Mouse (Mus musculus): Measurements from ENCODE around the gene Sorcs1. TPM values are rescaled to one million over a fixed set of nuclear protein-coding genes. Genes with fewer than 3 reads are reported as not detected.
A peak's percentile ranks its signal among the peaks of the same experiment; 100 is the strongest.

Gene Sorcs1
- polyA plus RNA-seq, 1 experiment from 2014 or later, result 10.1 TPM

DNA sequence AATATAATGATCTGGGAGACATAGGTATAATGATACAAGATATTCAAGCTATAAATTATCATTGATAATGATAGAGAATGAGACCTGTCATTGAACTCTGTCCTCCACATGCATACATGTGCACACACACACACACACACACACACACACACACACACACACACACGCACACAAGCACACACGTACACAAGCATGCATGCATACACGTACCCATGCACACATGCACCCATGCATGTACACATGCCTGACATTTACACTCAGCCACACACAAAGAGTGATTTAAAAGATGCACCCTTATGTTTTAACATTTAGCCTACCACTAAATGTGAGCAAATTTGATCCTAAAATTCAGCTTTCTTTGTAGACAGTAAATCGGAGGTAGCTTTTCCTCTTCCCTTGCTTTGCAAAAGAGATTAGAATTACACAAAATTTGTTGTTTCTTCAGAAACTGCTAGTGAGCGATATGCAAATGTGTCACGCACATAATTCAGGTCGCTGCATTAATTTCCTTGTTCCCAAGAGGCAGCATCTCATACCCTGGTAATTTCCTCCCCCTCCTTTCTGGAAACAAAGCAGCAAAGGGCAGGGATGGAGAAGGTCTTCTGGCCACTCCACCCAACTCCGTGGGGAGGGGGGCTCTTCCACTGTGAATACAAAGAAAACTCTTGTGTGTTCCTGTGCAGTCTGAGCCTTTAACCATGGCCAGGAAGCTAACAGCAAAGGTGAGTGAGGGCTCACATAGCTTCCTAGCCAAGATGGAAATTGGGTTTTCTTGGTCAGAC is 38.0 kb downstream of the Sorcs1 start:
- H3K9me3 ChIP-seq, result no peaks in the 10 kb centered on the region
- ATAC-seq, result peak; percentile 43; the same call in 1 of the 2 replicates
- H3K4me1 ChIP-seq (replicated peaks), result peaks cover 11% of the 10 kb centered on the region
- no peak overlapping the region for H3K27ac ChIP-seq
- no peaks in the 10 kb centered on the region for H3K36me3 ChIP-seq
- H3K4me3 ChIP-seq (replicated peaks), result no peak overlapping the region
- no peak overlapping the region for H3K4me2 ChIP-seq (replicated peaks)
- 53% methylated on average over 8 of the region's 8 CpGs for WGBS
- no peak overlapping the region for H3K9ac ChIP-seq (replicated peaks)
- H3K27me3 ChIP-seq, result no peaks in the 10 kb centered on the region

- no peaks in the 10 kb centered on the region for H3K27me3 ChIP-seq
- H3K9me3 ChIP-seq, result no peaks in the 10 kb centered on the region
- peaks cover 11% of the 10 kb centered on the region for H3K4me1 ChIP-seq (replicated peaks)
- WGBS, result 75% methylated on average over 6 of the region's 6 CpGs
- no peak overlapping the region for H3K9ac ChIP-seq (replicated peaks)
- H3K4me3 ChIP-seq (replicated peaks), result no peak overlapping the region
- H3K36me3 ChIP-seq, result no peaks in the 10 kb centered on the region
- no peak overlapping the region for H3K4me2 ChIP-seq (replicated peaks)
- no peak overlapping the region for H3K27ac ChIP-seq
- ATAC-seq, result no peak
These were observed 40.3 kb downstream of the Sorcs1 start for GRCm38 (mm10) chr19:50638176-50638575.

- Histone ChIP-seq H3K9me3 (no peaks in the 10 kb centered on the region), H3K36me3 (no peaks in the 10 kb centered on the region), H3K4me1 (replicated peaks) (peaks cover 6% of the 10 kb centered on the region), H3K27ac (no peak overlapping the region), H3K4me3 (replicated peaks) (no peak overlapping the region), H3K4me2 (replicated peaks) (no peak overlapping the region), H3K9ac (replicated peaks) (no peak overlapping the region), H3K27me3 (no peaks in the 10 kb centered on the region)
- 43% methylated on average over 9 of the region's 9 CpGs for WGBS
- ATAC-seq, result no peak
These were observed 64.4 kb downstream of the Sorcs1 start for GRCm38 (mm10) chr19:50614013-50614412.

DNA sequence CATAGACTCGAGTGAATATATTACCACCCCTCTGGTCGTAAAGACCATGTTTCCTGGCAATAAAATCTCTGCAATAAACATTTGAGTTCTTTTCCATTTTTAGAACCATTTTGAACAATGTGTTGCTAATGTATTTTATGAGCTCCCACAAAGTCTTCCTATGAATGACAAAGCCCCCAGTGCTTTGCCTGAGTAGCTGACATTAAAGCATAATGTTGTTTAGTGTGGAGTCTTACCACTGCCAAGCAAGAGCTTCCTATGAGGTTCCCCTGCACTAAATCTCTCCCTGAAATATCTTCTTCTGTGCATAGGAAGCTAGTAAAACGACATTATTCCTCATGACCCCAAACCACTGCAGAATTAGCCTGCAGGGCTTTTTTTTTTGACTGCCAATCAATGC is 66.8 kb downstream of the Sorcs1 start:
- no peak overlapping the region for H3K4me3 ChIP-seq (replicated peaks)
- H3K36me3 ChIP-seq, result no peaks in the 10 kb centered on the region
- WGBS, result 69% methylated on average over 3 of the region's 3 CpGs
- no peak overlapping the region for H3K27ac ChIP-seq
- no peak for ATAC-seq
- H3K4me2 ChIP-seq (replicated peaks), result no peak overlapping the region
- H3K4me1 ChIP-seq (replicated peaks), result 0 out of 2 replicates have a peak, but pooled peaks cover under 1% of the 10 kb centered on the region
- H3K9me3 ChIP-seq, result no peaks in the 10 kb centered on the region
- H3K27me3 ChIP-seq, result no peaks in the 10 kb centered on the region
- no peak overlapping the region for H3K9ac ChIP-seq (replicated peaks)

DNA sequence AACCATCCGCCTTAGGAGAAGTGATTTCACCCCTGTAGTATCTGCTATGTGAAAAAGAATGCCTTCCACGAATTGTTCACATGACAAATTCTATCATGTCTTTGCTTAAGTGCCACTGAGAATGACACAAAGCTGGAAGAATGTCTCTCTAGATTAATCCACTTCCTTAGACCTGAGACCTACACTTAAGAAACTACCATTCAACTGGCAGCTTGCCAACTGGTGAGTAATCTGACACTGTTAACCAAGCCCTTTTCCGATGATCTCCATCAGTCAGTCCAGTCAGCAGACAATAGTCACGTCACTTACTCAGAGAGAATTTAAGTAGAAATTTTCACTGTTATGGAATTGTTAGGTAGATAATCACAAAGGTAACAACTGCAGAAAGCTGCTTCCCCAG is 74.6 kb downstream of the Sorcs1 start:
- Histone ChIP-seq H3K4me2 (replicated peaks) (no peak overlapping the region), H3K27ac (no peak overlapping the region), H3K27me3 (no peaks in the 10 kb centered on the region), H3K36me3 (no peaks in the 10 kb centered on the region), H3K4me1 (replicated peaks) (no peaks in the 10 kb centered on the region), H3K9ac (replicated peaks) (no peak overlapping the region), H3K9me3 (no peaks in the 10 kb centered on the region), H3K4me3 (replicated peaks) (no peak overlapping the region)
- WGBS, result 64% methylated on average over 4 of the region's 4 CpGs
- ATAC-seq, result no peak

DNA sequence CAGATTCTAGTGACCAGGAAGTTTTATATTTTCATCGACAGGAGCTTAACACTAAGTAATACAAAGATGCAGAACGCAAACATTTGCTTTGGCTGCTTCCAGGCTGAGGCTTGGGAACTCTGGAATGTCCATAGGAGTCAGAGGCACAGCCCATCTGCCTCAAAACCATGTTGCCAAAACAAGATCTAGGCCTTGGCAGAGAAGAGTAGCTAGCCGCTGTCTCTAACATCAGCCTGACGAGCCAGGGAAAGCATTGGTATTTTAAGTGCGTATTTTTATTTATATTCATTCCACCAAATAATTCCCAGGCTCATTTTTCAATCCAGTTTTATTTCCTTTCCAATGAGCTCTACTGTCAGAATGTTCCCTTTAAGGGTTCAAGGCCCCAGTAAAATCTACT is 75.1 kb downstream of the Sorcs1 start:
- no peak overlapping the region for H3K27ac ChIP-seq
- H3K4me3 ChIP-seq (replicated peaks), result no peak overlapping the region
- no peak for ATAC-seq
- no peaks in the 10 kb centered on the region for H3K36me3 ChIP-seq
- H3K4me2 ChIP-seq (replicated peaks), result no peak overlapping the region
- 92% methylated on average over 5 of the region's 5 CpGs for WGBS
- H3K27me3 ChIP-seq, result no peaks in the 10 kb centered on the region
- no peaks in the 10 kb centered on the region for H3K4me1 ChIP-seq (replicated peaks)
- no peaks in the 10 kb centered on the region for H3K9me3 ChIP-seq
- no peak overlapping the region for H3K9ac ChIP-seq (replicated peaks)

DNA sequence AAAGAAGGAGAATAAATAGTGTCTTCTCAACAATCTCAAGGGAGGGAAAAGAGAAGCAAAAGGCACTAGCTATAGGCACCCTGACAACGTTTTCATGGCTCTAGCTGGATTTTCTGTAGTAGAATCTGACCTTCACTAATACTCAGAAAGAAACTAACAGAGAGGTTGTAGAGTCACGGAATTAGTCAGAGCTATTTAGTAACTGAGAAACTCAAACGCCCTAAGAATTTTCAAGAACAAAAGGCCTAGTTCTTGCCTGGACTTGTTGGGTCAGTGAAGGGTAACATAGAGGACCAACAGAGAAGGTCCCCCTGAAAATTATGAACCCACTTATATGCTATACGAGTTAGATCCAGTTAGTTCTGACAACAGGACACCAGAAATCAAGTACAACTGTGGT is 81.1 kb downstream of the Sorcs1 start:
- H3K4me3 ChIP-seq (replicated peaks), result no peak overlapping the region
- no peaks in the 10 kb centered on the region for H3K9me3 ChIP-seq
- H3K4me2 ChIP-seq (replicated peaks), result no peak overlapping the region
- H3K9ac ChIP-seq (replicated peaks), result no peak overlapping the region
- no peak overlapping the region for H3K27ac ChIP-seq
- no peaks in the 10 kb centered on the region for H3K36me3 ChIP-seq
- no peaks in the 10 kb centered on the region for H3K4me1 ChIP-seq (replicated peaks)
- no peaks in the 10 kb centered on the region for H3K27me3 ChIP-seq
- no peak for ATAC-seq
- WGBS, result 81% methylated on average over 4 of the region's 4 CpGs

DNA sequence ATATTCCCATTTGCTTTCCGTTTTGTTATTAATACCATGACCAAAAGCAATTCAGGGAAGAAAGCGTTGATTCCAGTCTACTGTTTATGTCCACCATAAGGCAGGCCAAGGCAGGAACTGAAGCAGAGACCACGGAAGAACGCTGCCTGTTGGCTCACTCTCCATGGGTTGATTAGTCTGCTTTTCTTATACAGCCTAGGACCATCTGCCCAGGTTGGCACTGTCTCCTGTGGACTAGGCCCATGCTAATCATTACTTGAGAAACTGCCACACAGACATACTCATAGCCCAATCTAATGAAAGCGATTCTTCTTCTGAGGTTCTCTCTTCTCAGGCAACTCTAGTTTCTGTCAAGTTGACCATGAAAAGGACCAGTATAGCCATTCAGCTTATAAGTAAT is 92.3 kb downstream of the Sorcs1 start:
- WGBS, result 96% methylated on average over 5 of the region's 5 CpGs
- Histone ChIP-seq H3K9ac (replicated peaks) (no peak overlapping the region), H3K27ac (no peak overlapping the region), H3K4me2 (replicated peaks) (no peak overlapping the region), H3K27me3 (no peaks in the 10 kb centered on the region), H3K4me1 (replicated peaks) (no peaks in the 10 kb centered on the region), H3K9me3 (no peaks in the 10 kb centered on the region), H3K36me3 (no peaks in the 10 kb centered on the region), H3K4me3 (replicated peaks) (no peak overlapping the region)
- ATAC-seq, result no peak

DNA sequence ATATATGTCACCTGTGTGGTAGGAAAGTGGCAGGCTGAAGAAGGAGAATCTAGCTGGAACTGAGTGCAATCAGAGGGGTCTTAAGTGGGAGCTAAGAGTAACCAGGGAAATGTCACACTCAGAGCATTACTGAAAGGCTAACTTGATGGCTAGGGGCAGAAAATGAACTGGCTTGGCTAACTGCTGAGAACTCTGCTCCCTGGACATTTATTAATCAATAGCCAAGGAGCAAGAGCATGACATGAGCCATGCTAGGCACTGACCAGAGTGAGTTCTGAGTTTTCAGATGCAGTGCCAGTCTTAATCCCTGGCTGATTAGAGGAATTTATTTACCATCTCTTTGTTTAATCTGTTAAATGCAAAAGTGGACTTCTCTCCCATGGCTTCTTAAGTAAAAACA is 95.5 kb downstream of the Sorcs1 start:
- Histone ChIP-seq H3K4me2 (replicated peaks) (no peak overlapping the region), H3K4me1 (replicated peaks) (no peaks in the 10 kb centered on the region), H3K4me3 (replicated peaks) (no peak overlapping the region), H3K36me3 (no peaks in the 10 kb centered on the region), H3K27me3 (no peaks in the 10 kb centered on the region), H3K27ac (no peak overlapping the region), H3K9ac (replicated peaks) (no peak overlapping the region), H3K9me3 (no peaks in the 10 kb centered on the region)
- no peak for ATAC-seq

- ATAC-seq, result no peak
- Histone ChIP-seq H3K4me1 (replicated peaks) (no peaks in the 10 kb centered on the region), H3K4me2 (replicated peaks) (no peak overlapping the region), H3K36me3 (no peaks in the 10 kb centered on the region), H3K9ac (replicated peaks) (no peak overlapping the region), H3K4me3 (replicated peaks) (no peak overlapping the region), H3K27me3 (no peaks in the 10 kb centered on the region), H3K9me3 (no peaks in the 10 kb centered on the region), H3K27ac (no peak overlapping the region)
- WGBS, result 32% methylated on average over 1 of the region's 1 CpGs
These were observed 108.7 kb downstream of the Sorcs1 start for GRCm38 (mm10) chr19:50569669-50570195.

GRCm38 (mm10) chr19:50566306-50566705 is 112.1 kb downstream of the Sorcs1 start:
- ATAC-seq, result no peak
- no peak overlapping the region for H3K4me2 ChIP-seq (replicated peaks)
- WGBS, result 94% methylated on average over 2 of the region's 2 CpGs

DNA sequence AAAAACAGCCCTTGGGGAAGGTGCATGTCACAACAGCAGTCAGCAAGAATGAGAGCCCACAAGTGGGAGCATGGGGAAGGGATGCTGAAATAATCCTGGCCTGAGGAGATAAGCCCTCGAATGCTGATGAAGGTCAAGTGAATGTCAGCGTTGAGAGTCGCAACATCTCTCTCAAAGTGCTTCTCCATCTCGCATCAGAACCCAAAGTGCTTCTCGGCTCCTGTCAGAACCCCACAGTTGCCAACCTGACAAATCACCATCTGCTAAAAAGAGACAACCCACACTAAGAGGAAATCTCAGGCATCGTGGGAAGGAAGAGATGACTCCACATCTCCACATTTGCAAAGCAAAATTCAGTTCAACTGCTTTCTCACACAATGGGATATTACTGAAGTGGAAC is 119.7 kb downstream of the Sorcs1 start:
- H3K4me2 ChIP-seq (replicated peaks), result no peak overlapping the region
- 15% methylated on average over 6 of the region's 6 CpGs for WGBS
- no peaks in the 10 kb centered on the region for H3K36me3 ChIP-seq
- H3K27ac ChIP-seq, result no peak overlapping the region
- no peaks in the 10 kb centered on the region for H3K9me3 ChIP-seq
- peaks cover 9% of the 10 kb centered on the region for H3K4me1 ChIP-seq (replicated peaks)
- no peak for ATAC-seq
- H3K9ac ChIP-seq (replicated peaks), result no peak overlapping the region
- H3K4me3 ChIP-seq (replicated peaks), result no peak overlapping the region
- H3K27me3 ChIP-seq, result no peaks in the 10 kb centered on the region

More at GRCm38 (mm10) chr19:50566306-50566705, 112.1 kb downstream of the Sorcs1 start:
- Histone ChIP-seq H3K27me3 (no peaks in the 10 kb centered on the region), H3K4me3 (replicated peaks) (no peak overlapping the region), H3K27ac (no peak overlapping the region), H3K4me1 (replicated peaks) (no peaks in the 10 kb centered on the region), H3K9ac (replicated peaks) (no peak overlapping the region), H3K9me3 (no peaks in the 10 kb centered on the region), H3K36me3 (no peaks in the 10 kb centered on the region)

DNA sequence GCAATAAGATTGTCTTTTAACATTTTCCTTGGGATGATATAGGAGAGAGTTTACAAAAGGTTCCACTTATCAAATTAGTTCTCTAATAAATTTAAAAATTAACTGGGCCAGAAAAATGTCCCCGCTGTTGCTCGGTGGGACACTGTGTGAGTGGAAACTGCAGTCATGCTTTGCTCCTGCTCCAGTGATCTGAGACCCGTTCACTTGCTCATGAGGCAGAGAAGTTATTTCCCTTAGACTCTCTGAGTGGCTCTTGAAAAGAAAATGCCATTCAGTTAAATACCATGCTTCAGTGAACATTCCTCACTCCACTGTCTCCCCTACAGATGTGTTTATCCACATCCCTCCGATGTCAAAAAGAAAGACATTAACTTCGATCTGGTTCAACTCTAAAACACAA is 144.4 kb downstream of the Sorcs1 start:
- no peak for ATAC-seq
- Histone ChIP-seq H3K4me2 (replicated peaks) (no peak overlapping the region), H3K4me1 (replicated peaks) (peaks cover 14% of the 10 kb centered on the region), H3K27me3 (no peaks in the 10 kb centered on the region), H3K27ac (no peak overlapping the region), H3K4me3 (replicated peaks) (no peak overlapping the region), H3K9ac (replicated peaks) (no peak overlapping the region), H3K36me3 (no peaks in the 10 kb centered on the region), H3K9me3 (no peaks in the 10 kb centered on the region)
- WGBS, result 21% methylated on average over 5 of the region's 5 CpGs

All from midbrain, embryonic 13.5 days (tissue).